In genomic region chr6:47821236-47821635, GRCm38 (mm10) we compare ENCODE assay signal across 22 mouse cellular contexts. TPM values are rescaled to one million over a fixed set of nuclear protein-coding genes. Genes with fewer than 3 reads are reported as not detected.
"Had no signal": no experiment of that assay in that cellular context is flagged by ENCODE, and none has a peak within 500 bp of the region (broad histone marks: within the 10 kb centered on the region; RNA-seq: fewer than 3 reads in every experiment).

No protein-coding gene starts in this region.

- H3K27ac ChIP-seq: limb, embryonic 10.5 days; limb, embryonic 13.5 days; liver, embryonic 13.5 days; lung, embryonic 15.5 days; midbrain, embryonic 10.5 days; midbrain, embryonic 13.5 days; neural tube, embryonic 13.5 days; stomach, embryonic 15.5 days had no signal

- H3K36me3 ChIP-seq: stomach, embryonic 15.5 days had no signal

- H3K4me2 ChIP-seq: limb, embryonic 13.5 days; liver, embryonic 13.5 days; lung, embryonic 15.5 days; midbrain, embryonic 13.5 days; neural tube, embryonic 13.5 days; stomach, embryonic 15.5 days had no signal

- H3K9me3 ChIP-seq: limb, embryonic 10.5 days; limb, embryonic 13.5 days; liver, embryonic 13.5 days; lung, embryonic 15.5 days; megakaryocyte, embryonic 14.5 days; midbrain, embryonic 10.5 days; midbrain, embryonic 13.5 days; neural tube, embryonic 13.5 days; stomach, embryonic 15.5 days had no signal

- H3K9ac ChIP-seq: limb, embryonic 13.5 days; liver, embryonic 13.5 days; lung, embryonic 15.5 days; midbrain, embryonic 13.5 days; neural tube, embryonic 13.5 days; stomach, embryonic 15.5 days had no signal

- H3K27me3 ChIP-seq: limb, embryonic 13.5 days; liver, embryonic 13.5 days; lung, embryonic 15.5 days; midbrain, embryonic 13.5 days; neural tube, embryonic 13.5 days; stomach, embryonic 15.5 days had no signal

- DNase-seq: kidney, adult 2 months; kidney, postnatal 10 days; kidney, postnatal 36 days; liver; liver, embryonic 13.5 days; retina, postnatal 1 day; right cerebral cortex, postnatal 25 days; spleen, adult 18-20 months; thymus, postnatal 25 days had no signal

- H3K4me3 ChIP-seq: limb, embryonic 10.5 days; limb, embryonic 13.5 days; liver, embryonic 13.5 days; lung, embryonic 15.5 days; megakaryocyte, embryonic 14.5 days; midbrain, embryonic 10.5 days; midbrain, embryonic 13.5 days; myocyte; neural tube, embryonic 13.5 days; stomach, embryonic 15.5 days had no signal

- H3K4me1 ChIP-seq: limb, embryonic 10.5 days; limb, embryonic 13.5 days; liver, embryonic 13.5 days; lung, embryonic 15.5 days; midbrain, embryonic 10.5 days; midbrain, embryonic 13.5 days; neural tube, embryonic 13.5 days; stomach, embryonic 15.5 days had no signal

- ATAC-seq: intestine, postnatal 0 days; midbrain, embryonic 13.5 days; midbrain, embryonic 16.5 days had no signal

RNA-seq across cellular contexts. Expression of gene Zfp786, which starts 9.4 kb away (rescaled TPM):
- total RNA-seq: monocyte, adult 5-6 weeks; neutrophil, adult 5-6 weeks had no signal
